Mouse (Mus musculus) G1E (cell line): ENCODE data around the gene Hoxa13.

Experiments used
- CTCF ChIP-seq: IDR thresholded peaks from 2 replicates; pipeline ENCODE4 v1.5.1; 2012; ENCODE audit warnings: low read depth, low read length, inconsistent platforms, mixed read lengths
- GATA1 ChIP-seq: IDR thresholded peaks from 2 replicates; pipeline ENCODE4 v1.6.1; 2012; ENCODE audit warnings: borderline replicate concordance, low read length, inconsistent platforms, mixed read lengths
- GATA2 ChIP-seq: IDR thresholded peaks from 2 replicates; pipeline ENCODE4 v1.6.1; 2012; ENCODE audit warnings: low read depth, low read length, inconsistent platforms, borderline replicate concordance
- POLR2AphosphoS5 ChIP-seq: IDR thresholded peaks from 2 replicates; pipeline ENCODE4 v1.6.1; 2012; ENCODE audit warnings: low read depth, low read length, inconsistent platforms; ENCODE audit not compliant: insufficient replicate concordance
- TAL1 ChIP-seq: conservative IDR thresholded peaks from 2 replicates; pipeline ENCODE4 v1.6.1; 2012; ENCODE audit warnings: low read depth, low read length, inconsistent platforms, mixed read lengths

GRCm38 (mm10) chr6:52267691-52268090 lies 7.0 kb upstream of the Hoxa13 start:
- TF ChIP-seq CTCF, result no peak
- TF ChIP-seq POLR2AphosphoS5, result no peak
- TF ChIP-seq GATA1, result no peak
- TF ChIP-seq GATA2, result no peak
- no peak for TF ChIP-seq TAL1
